Mouse (Mus musculus): ENCODE measurements around the gene Adnp.

The Adnp gene

DNA sequence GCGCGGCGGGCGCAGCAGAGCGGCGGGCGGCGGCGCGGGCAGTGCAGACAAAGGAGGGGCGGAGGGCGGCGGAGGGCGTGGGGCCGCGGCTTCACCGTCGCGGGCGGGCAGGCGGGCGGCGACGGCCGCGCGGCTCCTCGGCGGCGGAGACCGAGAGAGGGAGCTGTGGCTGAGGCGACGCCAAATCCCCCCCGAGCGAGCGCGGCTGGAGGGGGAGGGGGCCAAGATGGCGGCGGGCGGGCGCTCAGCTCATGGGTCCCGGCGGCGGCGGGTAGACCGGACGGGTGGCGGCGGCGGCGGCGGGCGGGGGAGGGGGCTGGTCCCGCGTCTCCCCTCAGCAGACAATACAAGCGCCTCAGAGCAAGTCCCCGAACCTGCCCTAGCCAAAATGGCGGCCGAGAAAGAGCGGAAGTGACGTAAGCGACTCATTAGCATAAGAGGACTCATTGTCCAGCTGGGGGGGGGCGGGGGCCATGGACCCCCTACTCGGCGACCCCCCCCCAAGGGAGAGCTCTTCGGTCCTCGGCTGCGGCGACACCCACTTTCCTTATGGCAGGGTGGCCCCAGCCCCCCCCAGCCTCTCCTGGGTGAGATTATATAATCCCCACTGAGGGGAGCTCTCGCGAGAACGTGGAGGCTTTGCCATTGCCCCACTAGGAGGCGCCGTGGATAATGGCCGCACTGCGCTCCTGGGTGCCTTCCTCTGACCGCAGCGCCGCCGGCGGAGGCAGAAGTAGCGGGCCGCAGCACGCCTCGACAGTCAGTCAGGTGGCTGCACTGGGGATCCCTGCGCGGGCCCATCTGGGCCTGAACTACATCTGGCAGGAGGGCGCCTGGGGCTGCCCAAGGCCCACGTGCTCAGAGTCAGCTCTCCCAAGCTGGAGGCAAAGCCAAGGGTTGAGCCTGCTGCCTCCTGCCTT, at the start of gene Adnp:
Gene Adnp, minus strand, starts transcription at position 388 of the 920 bp plus-strand sequence.
- peak; percentile 93 for DNase-seq (ENCODE audit: low spot score)

GRCm38 (mm10) chr2:168256506-168256905, 49.6 kb upstream of the Adnp start:
- no peak for DNase-seq (ENCODE audit: low spot score)

DNA sequence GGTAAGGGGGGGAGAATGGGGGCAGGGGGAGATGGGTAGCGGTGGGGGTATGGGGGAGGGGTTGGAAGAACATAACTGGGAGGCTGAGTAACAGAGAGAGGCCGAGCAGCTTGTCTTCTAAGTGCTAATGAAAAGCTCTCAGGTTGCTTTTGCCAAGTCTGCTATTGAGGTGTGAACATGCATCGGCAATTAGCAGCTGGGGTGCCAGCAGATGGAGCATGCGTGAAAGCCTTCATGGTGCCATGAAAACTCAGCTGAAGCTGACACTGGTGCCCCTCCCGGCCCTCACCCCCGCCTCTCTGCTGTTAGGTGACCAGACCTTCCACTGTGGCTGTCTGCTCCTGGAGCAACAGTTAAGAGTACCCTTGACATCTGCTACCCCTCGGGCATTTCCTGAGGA, 46.9 kb upstream of the Adnp start:
- DNase-seq (ENCODE audit: low spot score) = no peak

GRCm38 (mm10) chr2:168252639-168253292, 45.9 kb upstream of the Adnp start:
- DNase-seq (ENCODE audit: low spot score) = peak; percentile 31

GRCm38 (mm10) chr2:168250270-168250669, 43.4 kb upstream of the Adnp start:
- peak; percentile 82 for DNase-seq (ENCODE audit: low spot score)

GRCm38 (mm10) chr2:168248856-168249245, 41.9 kb upstream of the Adnp start:
- DNase-seq (ENCODE audit: low spot score) = peak; percentile 14

- no peak for DNase-seq (ENCODE audit: low spot score)
Measured at GRCm38 (mm10) chr2:168248167-168248855, 41.4 kb upstream of the Adnp start.

- no peak for DNase-seq (ENCODE audit: low spot score)
Measured at GRCm38 (mm10) chr2:168245571-168245970, 38.7 kb upstream of the Adnp start.

GRCm38 (mm10) chr2:168243278-168243677, 36.4 kb upstream of the Adnp start:
- no peak for DNase-seq (ENCODE audit: low spot score)

DNA sequence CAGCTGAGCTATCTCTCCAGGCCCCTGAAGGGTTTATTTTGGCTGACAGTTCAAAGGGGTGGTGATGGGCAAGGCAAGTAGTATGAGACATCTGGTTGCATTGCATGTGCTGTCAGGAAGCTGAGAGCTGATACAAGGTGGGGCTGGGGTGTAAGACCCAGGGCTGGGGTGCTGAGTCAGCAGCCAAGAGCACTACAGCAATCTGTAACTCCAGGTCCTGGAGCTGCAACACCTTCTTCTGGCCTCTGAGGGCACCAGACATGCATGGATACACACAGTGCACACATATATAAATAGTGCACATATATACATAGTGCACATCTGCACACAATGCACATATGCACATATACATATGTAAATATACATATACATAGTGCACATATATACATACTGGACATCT, 35.9 kb upstream of the Adnp start:
- DNase-seq (ENCODE audit: low spot score) = no peak

DNA sequence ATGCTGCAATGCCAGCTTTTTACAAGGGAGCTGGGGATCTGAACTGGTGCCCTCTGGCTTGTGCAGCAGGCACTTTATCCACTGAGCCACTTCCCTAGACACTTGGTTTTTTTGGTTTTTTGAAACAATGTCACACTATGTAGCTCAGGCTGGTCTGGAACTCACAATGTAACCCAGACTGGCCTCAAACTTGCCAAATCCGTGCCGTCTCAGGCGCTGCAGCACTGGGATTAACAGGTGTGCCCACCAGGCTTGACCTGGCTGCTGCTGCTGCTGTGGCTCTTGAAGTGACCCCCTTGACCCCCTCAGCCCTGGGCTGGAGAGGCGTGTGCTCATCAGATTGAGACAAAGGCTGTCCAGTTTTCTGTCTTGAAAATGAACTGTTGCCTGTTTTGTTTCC, 31.4 kb upstream of the Adnp start:
- no peak for DNase-seq (ENCODE audit: low spot score)

DNA sequence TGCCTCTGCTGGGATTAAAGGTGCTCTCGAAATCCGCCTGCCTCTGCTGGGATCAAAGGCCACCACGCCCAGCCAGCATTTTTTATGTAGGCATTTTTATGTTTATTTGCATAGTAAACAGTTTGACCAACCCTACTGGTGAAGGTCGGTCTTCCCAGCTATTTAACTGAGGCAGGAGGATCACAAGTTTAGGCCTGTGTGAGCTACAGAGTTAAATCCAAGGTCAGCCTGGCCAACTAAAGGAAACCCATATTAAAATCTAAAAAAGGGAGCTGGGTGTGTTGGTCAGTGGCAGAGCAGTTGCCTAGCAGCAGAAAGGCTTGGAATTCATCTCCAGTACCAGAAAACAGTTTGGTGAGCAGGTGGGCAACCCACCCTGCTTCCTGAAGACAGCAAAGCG, 26.4 kb upstream of the Adnp start:
- DNase-seq (ENCODE audit: low spot score) = no peak

DNA sequence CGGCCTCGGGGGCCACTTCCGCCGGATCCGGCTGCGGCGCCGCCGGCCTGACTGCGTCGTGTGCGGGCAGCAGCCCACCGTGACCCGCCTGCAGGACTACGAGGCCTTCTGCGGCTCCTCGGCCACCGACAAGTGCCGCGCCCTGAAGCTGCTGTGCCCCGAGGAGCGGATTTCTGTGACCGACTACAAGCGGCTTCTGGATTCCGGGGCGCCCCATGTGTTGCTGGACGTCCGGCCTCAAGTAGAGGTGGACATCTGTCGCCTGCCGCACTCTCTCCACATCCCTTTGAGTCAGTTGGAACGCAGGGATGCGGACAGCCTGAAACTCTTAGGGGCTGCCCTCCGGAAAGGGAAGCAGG, 24.5 kb upstream of the Adnp start:
- DNase-seq (ENCODE audit: low spot score) = no peak

GRCm38 (mm10) chr2:168230773-168231470, 24.0 kb upstream of the Adnp start:
- peak; percentile 10 for DNase-seq (ENCODE audit: low spot score)

- peak; percentile 82 for DNase-seq (ENCODE audit: low spot score)
Measured at GRCm38 (mm10) chr2:168230026-168230728, 23.3 kb upstream of the Adnp start, which contains the start of the genes Gm20716, Dpm1 and Mocs3. TSS of gene Gm20716 (minus strand) at chr2:168230364. TSS of gene Dpm1 (minus strand) at chr2:168230591. TSS of gene Mocs3 (plus strand) at chr2:168230622.

- DNase-seq (ENCODE audit: low spot score) = peak; percentile 44
Measured at GRCm38 (mm10) chr2:168229116-168230025, 22.5 kb upstream of the Adnp start.

DNA sequence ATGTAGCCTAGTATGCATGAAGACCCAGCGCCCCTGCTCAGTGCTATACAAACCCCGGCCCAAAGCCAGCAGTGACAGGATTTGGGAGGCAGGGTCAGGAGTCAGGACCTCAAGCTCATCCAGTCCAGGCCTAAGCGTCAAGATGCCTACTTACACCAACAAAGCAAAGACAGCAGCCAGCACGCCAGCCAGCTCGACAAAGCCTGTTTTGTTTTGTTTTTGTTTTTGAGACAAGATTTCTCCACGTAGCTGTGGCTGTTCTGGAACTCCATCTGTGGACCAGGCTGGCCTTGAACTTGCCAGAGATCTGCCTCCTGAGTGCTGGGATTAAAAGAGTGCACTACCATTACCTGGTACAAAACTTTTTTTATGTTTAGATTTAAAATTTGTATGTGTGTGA, 16.4 kb upstream of the Adnp start:
- no peak for DNase-seq (ENCODE audit: low spot score)

DNA sequence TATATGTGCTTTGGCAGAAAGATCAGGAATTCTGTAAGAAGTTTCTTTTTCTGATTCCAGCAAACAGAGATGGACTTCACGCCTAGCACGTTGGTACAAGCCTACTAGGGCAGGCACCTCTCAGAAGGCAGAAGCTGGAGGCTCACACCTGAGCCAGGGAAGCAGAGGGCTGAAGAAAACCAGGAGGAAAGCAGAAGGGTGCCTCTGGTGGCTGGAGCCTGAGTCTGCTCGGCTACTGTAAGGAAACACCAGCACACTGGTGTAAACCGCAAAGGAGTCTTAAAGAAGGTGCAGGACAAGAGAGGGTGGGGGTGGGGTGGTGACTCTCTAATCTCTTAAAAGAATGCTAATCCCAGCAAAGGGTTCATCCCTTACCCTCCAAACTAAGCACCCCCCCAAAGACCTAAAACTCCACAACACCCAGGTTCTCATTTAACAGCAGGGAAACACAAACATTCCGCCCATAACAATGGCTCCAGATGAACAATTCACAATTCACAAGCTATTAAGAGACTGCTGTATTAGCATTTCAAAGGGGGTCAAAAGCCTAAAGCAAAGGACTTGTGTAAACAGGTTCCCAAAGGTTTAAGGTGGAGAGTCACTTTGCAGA, 7.0 kb upstream of the Adnp start:
- DNase-seq (ENCODE audit: low spot score) = no peak

DNA sequence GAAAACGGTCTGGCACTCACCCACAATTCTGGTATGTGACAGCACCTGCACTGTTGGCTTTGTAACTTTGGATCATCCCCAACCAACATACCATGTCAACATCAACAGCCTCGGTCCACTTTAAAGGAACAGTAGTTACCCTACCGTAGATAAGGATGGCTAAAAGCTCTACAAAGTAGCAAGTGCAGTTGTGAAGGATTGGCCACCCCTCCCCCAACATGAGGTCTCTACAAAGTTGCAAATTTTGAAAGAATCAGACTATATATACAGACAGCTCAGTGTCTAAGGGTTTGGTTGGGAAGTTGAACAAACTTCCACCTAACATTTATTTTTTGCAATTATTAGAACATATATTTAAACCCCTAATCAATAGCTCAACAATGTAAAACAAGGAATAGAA, 971 bp upstream of the Adnp start:
- no peak for DNase-seq (ENCODE audit: low spot score)

Measured in c-Kit-positive CD71-positive TER-119-positive erythroid progenitor cells, embryonic 14.5 days (primary cell).